Mouse (Mus musculus): Measurements from ENCODE around the gene Tulp3. TPM values are rescaled to one million over a fixed set of nuclear protein-coding genes. Genes with fewer than 3 reads are reported as not detected.
"Not testable (repeated sequence)": the region's sequence is repeated elsewhere in the genome, so short reads cannot be mapped to it uniquely, and the experiment has no call there.

Tulp3 gene
- 15.1 and 15.4 TPM in 2 replicates for polyA plus RNA-seq (2015; fragmentation: Nextera tagmentation; extraction: Ambion mirVana)

GRCm38 (mm10) chr6:128355726-128356416, at the start of gene Tulp3:
Gene Tulp3 (minus strand): TSS chr6:128355851.
- Histone ChIP-seq H3K4me2 (replicated peaks) (peak within 1 kb of the TSS; percentile 76), H3K9me3 (no peaks in the 10 kb centered on the region), H3K4me3 (peak within 1 kb of the TSS; percentile 95), H3K4me1 (peaks cover 42% of the 10 kb centered on the region), H3K36me3 (peaks cover 21% of the 10 kb centered on the region), H3K9ac (replicated peaks) (peak within 1 kb of the TSS; percentile 70), H3K27ac (replicated peaks) (peak within 1 kb of the TSS; percentile 94), H3K27me3 (no peaks in the 10 kb centered on the region)
- ATAC-seq (replicated peaks), result peak; percentile 97
- under 1% methylated on average over 42 of the region's 42 CpGs for WGBS

- 70% methylated on average over 5 of the region's 5 CpGs for WGBS
- H3K9ac ChIP-seq (replicated peaks), result no peak overlapping the region
- no peak overlapping the region for H3K27ac ChIP-seq (replicated peaks)
- no peak overlapping the region for H3K4me2 ChIP-seq (replicated peaks)
- no peak for ATAC-seq (replicated peaks)
- no peaks in the 10 kb centered on the region for H3K9me3 ChIP-seq
- H3K4me3 ChIP-seq, result no peak overlapping the region
- no peaks in the 10 kb centered on the region for H3K27me3 ChIP-seq
- peaks cover 5% of the 10 kb centered on the region for H3K4me1 ChIP-seq
- H3K36me3 ChIP-seq, result peaks cover 27% of the 10 kb centered on the region
These were observed 49.1 kb upstream of the Tulp3 start for GRCm38 (mm10) chr6:128404708-128405107.

GRCm38 (mm10) chr6:128399421-128400185, 44.0 kb upstream of the Tulp3 start:
- Histone ChIP-seq H3K27ac (replicated peaks) (peak overlapping the region; percentile 50), H3K27me3 (no peaks in the 10 kb centered on the region), H3K9ac (replicated peaks) (peak overlapping the region; percentile 22; the same call in 1 of the 2 replicates), H3K9me3 (no peaks in the 10 kb centered on the region), H3K4me2 (replicated peaks) (peak overlapping the region; percentile 36), H3K4me3 (peak overlapping the region; percentile 23), H3K36me3 (no peaks in the 10 kb centered on the region), H3K4me1 (peaks cover 10% of the 10 kb centered on the region)
- peak; percentile 83 for ATAC-seq (replicated peaks)
- 33% methylated on average over 17 of the region's 21 CpGs for WGBS

- no peaks in the 10 kb centered on the region for H3K27me3 ChIP-seq
- H3K9me3 ChIP-seq, result no peaks in the 10 kb centered on the region
- peak within 1 kb of the TSS; percentile 22; the same call in 1 of the 2 replicates for H3K9ac ChIP-seq (replicated peaks)
- peaks cover 10% of the 10 kb centered on the region for H3K4me1 ChIP-seq
- WGBS, result 81% methylated on average over 3 of the region's 3 CpGs
- H3K27ac ChIP-seq (replicated peaks), result peak within 1 kb of the TSS; percentile 50
- ATAC-seq (replicated peaks), result no peak
- peak within 1 kb of the TSS; percentile 36 for H3K4me2 ChIP-seq (replicated peaks)
- no peaks in the 10 kb centered on the region for H3K36me3 ChIP-seq
- peak within 1 kb of the TSS; percentile 23 for H3K4me3 ChIP-seq
These were observed 43.3 kb upstream of the Tulp3 start, which contains the start of gene Nrip2 for GRCm38 (mm10) chr6:128398996-128399395. Gene Nrip2 (plus strand): TSS chr6:128399296.

- H3K9me3 ChIP-seq, result no peaks in the 10 kb centered on the region
- no peak overlapping the region for H3K4me2 ChIP-seq (replicated peaks)
- H3K4me3 ChIP-seq, result no peak overlapping the region
- H3K9ac ChIP-seq (replicated peaks), result no peak overlapping the region
- no peak for ATAC-seq (replicated peaks)
- no peaks in the 10 kb centered on the region for H3K36me3 ChIP-seq
- no peaks in the 10 kb centered on the region for H3K27me3 ChIP-seq
- no peak overlapping the region for H3K27ac ChIP-seq (replicated peaks)
- peaks cover 10% of the 10 kb centered on the region for H3K4me1 ChIP-seq
- whole genome bisulfite sequencing, result 85% methylated on average over 7 of the region's 7 CpGs
These were observed 42.1 kb upstream of the Tulp3 start for GRCm38 (mm10) chr6:128397574-128398261.

- no peaks in the 10 kb centered on the region for H3K4me1 ChIP-seq
- H3K9me3 ChIP-seq, result no peaks in the 10 kb centered on the region
- WGBS, result 55% methylated on average over 1 of the region's 1 CpGs
- H3K27me3 ChIP-seq, result no peaks in the 10 kb centered on the region
- no peak overlapping the region for H3K4me2 ChIP-seq (replicated peaks)
- no peaks in the 10 kb centered on the region for H3K36me3 ChIP-seq
- H3K27ac ChIP-seq (replicated peaks), result no peak overlapping the region
- no peak overlapping the region for H3K9ac ChIP-seq (replicated peaks)
- H3K4me3 ChIP-seq, result no peak overlapping the region
- ATAC-seq (replicated peaks), result no peak
These were observed 35.0 kb upstream of the Tulp3 start for GRCm38 (mm10) chr6:128390683-128391082.

- Histone ChIP-seq H3K36me3 (no peaks in the 10 kb centered on the region), H3K27me3 (no peaks in the 10 kb centered on the region), H3K4me3 (no peak overlapping the region), H3K9ac (replicated peaks) (no peak overlapping the region), H3K9me3 (no peaks in the 10 kb centered on the region), H3K4me1 (no peaks in the 10 kb centered on the region), H3K27ac (replicated peaks) (no peak overlapping the region), H3K4me2 (replicated peaks) (no peak overlapping the region)
- WGBS, result 96% methylated on average over 1 of the region's 1 CpGs
- ATAC-seq (replicated peaks), result no peak
These were observed 33.5 kb upstream of the Tulp3 start for GRCm38 (mm10) chr6:128389185-128389584.

- H3K27ac ChIP-seq (replicated peaks), result no peak overlapping the region
- H3K4me3 ChIP-seq, result no peak overlapping the region
- no peaks in the 10 kb centered on the region for H3K36me3 ChIP-seq
- H3K4me1 ChIP-seq, result no peaks in the 10 kb centered on the region
- H3K9ac ChIP-seq (replicated peaks), result no peak overlapping the region
- 80% methylated on average over 1 of the region's 1 CpGs for WGBS
- H3K27me3 ChIP-seq, result no peaks in the 10 kb centered on the region
- no peaks in the 10 kb centered on the region for H3K9me3 ChIP-seq
- no peak overlapping the region for H3K4me2 ChIP-seq (replicated peaks)
- ATAC-seq (replicated peaks), result no peak
These were observed 29.4 kb upstream of the Tulp3 start for GRCm38 (mm10) chr6:128385026-128385425.

GRCm38 (mm10) chr6:128383752-128384151, 28.1 kb upstream of the Tulp3 start:
- no peak overlapping the region for H3K27ac ChIP-seq (replicated peaks)
- no peaks in the 10 kb centered on the region for H3K9me3 ChIP-seq
- no peaks in the 10 kb centered on the region for H3K27me3 ChIP-seq
- H3K4me3 ChIP-seq, result no peak overlapping the region
- no peaks in the 10 kb centered on the region for H3K4me1 ChIP-seq
- WGBS, result 79% methylated on average over 7 of the region's 7 CpGs
- H3K4me2 ChIP-seq (replicated peaks), result no peak overlapping the region
- ATAC-seq (replicated peaks), result no peak
- H3K9ac ChIP-seq (replicated peaks), result no peak overlapping the region
- no peaks in the 10 kb centered on the region for H3K36me3 ChIP-seq

GRCm38 (mm10) chr6:128381254-128381653, 25.6 kb upstream of the Tulp3 start:
- ATAC-seq (replicated peaks), result no peak
- Histone ChIP-seq H3K27ac (replicated peaks) (no peak overlapping the region), H3K36me3 (no peaks in the 10 kb centered on the region), H3K4me3 (no peak overlapping the region), H3K27me3 (no peaks in the 10 kb centered on the region), H3K4me2 (replicated peaks) (no peak overlapping the region), H3K9me3 (no peaks in the 10 kb centered on the region), H3K4me1 (no peaks in the 10 kb centered on the region), H3K9ac (replicated peaks) (no peak overlapping the region)
- 83% methylated on average over 3 of the region's 3 CpGs for WGBS

GRCm38 (mm10) chr6:128380594-128381167, 25.0 kb upstream of the Tulp3 start:
- not testable (repeated sequence) for H3K4me2 ChIP-seq (replicated peaks); H3K9ac ChIP-seq (replicated peaks); H3K9me3 ChIP-seq; H3K27me3 ChIP-seq; H3K4me3 ChIP-seq; H3K27ac ChIP-seq (replicated peaks); H3K4me1 ChIP-seq; H3K36me3 ChIP-seq; ATAC-seq (replicated peaks)
- WGBS, result 93% methylated on average over 1 of the region's 1 CpGs

- no peaks in the 10 kb centered on the region for H3K27me3 ChIP-seq
- WGBS, result 84% methylated on average over 16 of the region's 16 CpGs
- no peak for ATAC-seq (replicated peaks)
These were observed 24.0 kb upstream of the Tulp3 start for GRCm38 (mm10) chr6:128379636-128380035.

More at GRCm38 (mm10) chr6:128379636-128380035, 24.0 kb upstream of the Tulp3 start:
- no peak overlapping the region for H3K4me2 ChIP-seq (replicated peaks)
- no peaks in the 10 kb centered on the region for H3K9me3 ChIP-seq
- no peak overlapping the region for H3K27ac ChIP-seq (replicated peaks)
- peaks cover 7% of the 10 kb centered on the region; the same call in 1 of the 2 replicates for H3K4me1 ChIP-seq
- no peaks in the 10 kb centered on the region for H3K36me3 ChIP-seq
- no peak overlapping the region for H3K9ac ChIP-seq (replicated peaks)
- H3K4me3 ChIP-seq, result no peak overlapping the region

Measured in forebrain, embryonic 15.5 days (tissue).